Mouse (Mus musculus): ENCODE results near the gene Pnmal2.

- TF ChIP-seq CTCF (IDR thresholded peaks at IDR 0.05; ENCODE audit: low read depth, low read length), result no peak
- TF ChIP-seq POLR2A (IDR thresholded peaks at IDR 0.05; ENCODE audit: borderline replicate concordance, low read depth, low read length), result no peak
Measured at GRCm38 (mm10) chr7:16987541-16988149, 43.2 kb downstream of the Pnmal2 start.
